Mouse (Mus musculus): ENCODE data around the gene Tm4sf19. TPM values are rescaled to one million over a fixed set of nuclear protein-coding genes. Genes with fewer than 3 reads are reported as not detected.

Tm4sf19 gene
- polyA plus RNA-seq, 1 experiment from 2014 or later = 0.12 TPM

- H3K4me3 ChIP-seq = no peak overlapping the region
- H3K27ac ChIP-seq (replicated peaks) = no peak overlapping the region
- H3K4me2 ChIP-seq = no peak overlapping the region
- no peak overlapping the region for H3K9ac ChIP-seq
- H3K27me3 ChIP-seq (replicated peaks) = no peaks in the 10 kb centered on the region
- 90% methylated on average over 2 of the region's 2 CpGs for WGBS
- peaks cover 32% of the 10 kb centered on the region for H3K36me3 ChIP-seq
- H3K4me1 ChIP-seq = peaks cover 14% of the 10 kb centered on the region
- no peaks in the 10 kb centered on the region for H3K9me3 ChIP-seq
- no peak for ATAC-seq (ENCODE audit: extremely low read depth, insufficient number of reproducible peaks, low FRiP score, low TSS enrichment)
These were observed 49.8 kb downstream of the Tm4sf19 start for GRCm38 (mm10) chr16:32450133-32450532.

GRCm38 (mm10) chr16:32453102-32453501 is 52.8 kb downstream of the Tm4sf19 start:
- ATAC-seq (ENCODE audit: extremely low read depth, insufficient number of reproducible peaks, low FRiP score, low TSS enrichment) = no peak
- Histone ChIP-seq H3K9me3 (no peaks in the 10 kb centered on the region), H3K36me3 (peaks cover 49% of the 10 kb centered on the region), H3K4me2 (no peak overlapping the region), H3K27ac (replicated peaks) (no peak overlapping the region), H3K4me3 (no peak overlapping the region), H3K9ac (no peak overlapping the region), H3K27me3 (replicated peaks) (no peaks in the 10 kb centered on the region), H3K4me1 (peaks cover 5% of the 10 kb centered on the region; the same call in 1 of the 2 replicates)
- 94% methylated on average over 8 of the region's 8 CpGs for WGBS

GRCm38 (mm10) chr16:32454646-32455045 is 54.3 kb downstream of the Tm4sf19 start:
- no peak overlapping the region for H3K9ac ChIP-seq
- peaks cover 55% of the 10 kb centered on the region for H3K36me3 ChIP-seq
- 89% methylated on average over 5 of the region's 5 CpGs for WGBS
- no peak overlapping the region for H3K4me3 ChIP-seq
- no peaks in the 10 kb centered on the region for H3K9me3 ChIP-seq
- ATAC-seq (ENCODE audit: extremely low read depth, insufficient number of reproducible peaks, low FRiP score, low TSS enrichment) = no peak
- peaks cover 5% of the 10 kb centered on the region; the same call in 1 of the 2 replicates for H3K4me1 ChIP-seq
- H3K27me3 ChIP-seq (replicated peaks) = no peaks in the 10 kb centered on the region
- H3K4me2 ChIP-seq = no peak overlapping the region
- H3K27ac ChIP-seq (replicated peaks) = no peak overlapping the region

GRCm38 (mm10) chr16:32456086-32456485 is 55.8 kb downstream of the Tm4sf19 start:
- no peak overlapping the region for H3K4me2 ChIP-seq
- no peak for ATAC-seq (ENCODE audit: extremely low read depth, insufficient number of reproducible peaks, low FRiP score, low TSS enrichment)
- no peaks in the 10 kb centered on the region for H3K9me3 ChIP-seq
- H3K36me3 ChIP-seq = peaks cover 56% of the 10 kb centered on the region
- H3K4me3 ChIP-seq = no peak overlapping the region
- H3K4me1 ChIP-seq = peaks cover 5% of the 10 kb centered on the region; the same call in 1 of the 2 replicates
- no peaks in the 10 kb centered on the region for H3K27me3 ChIP-seq (replicated peaks)
- H3K9ac ChIP-seq = no peak overlapping the region
- no peak overlapping the region for H3K27ac ChIP-seq (replicated peaks)

- Histone ChIP-seq H3K4me1 (peaks cover 5% of the 10 kb centered on the region; the same call in 1 of the 2 replicates), H3K9me3 (no peaks in the 10 kb centered on the region), H3K4me2 (no peak overlapping the region), H3K4me3 (no peak overlapping the region), H3K36me3 (peaks cover 55% of the 10 kb centered on the region), H3K27me3 (replicated peaks) (no peaks in the 10 kb centered on the region), H3K9ac (no peak overlapping the region), H3K27ac (replicated peaks) (no peak overlapping the region)
- 95% methylated on average over 1 of the region's 1 CpGs for WGBS
- ATAC-seq (ENCODE audit: extremely low read depth, insufficient number of reproducible peaks, low FRiP score, low TSS enrichment) = no peak
These were observed 56.5 kb downstream of the Tm4sf19 start for GRCm38 (mm10) chr16:32456761-32457160.

Other genes with a start within 250 kb of the Tm4sf19 start
- gene Nrros, start 234.9 kb upstream of the Tm4sf19 start, polyA plus RNA-seq (2015; fragmentation: Nextera tagmentation; extraction: Ambion mirVana) = 5.9 and 8.3 TPM in 2 replicates
- gene Bex6, start 220.7 kb upstream of the Tm4sf19 start, polyA plus RNA-seq (2015; fragmentation: Nextera tagmentation; extraction: Ambion mirVana) = not detected in 2 replicates
- 3.7 and 5.8 TPM in 2 replicates for gene Fbxo45, start 153.3 kb upstream of the Tm4sf19 start, polyA plus RNA-seq (2015; fragmentation: Nextera tagmentation; extraction: Ambion mirVana)
- 8.4 and 11.0 TPM in 2 replicates for gene Wdr53, start 153.3 kb upstream of the Tm4sf19 start, polyA plus RNA-seq (2015; fragmentation: Nextera tagmentation; extraction: Ambion mirVana)
- 0.17 and 0.20 TPM in 2 replicates for gene Smco1, start 129.0 kb upstream of the Tm4sf19 start, polyA plus RNA-seq (2015; fragmentation: Nextera tagmentation; extraction: Ambion mirVana)
- 17.6 and 18.0 TPM in 2 replicates for gene Rnf168, start 123.0 kb upstream of the Tm4sf19 start, polyA plus RNA-seq (2015; fragmentation: Nextera tagmentation; extraction: Ambion mirVana)
- 16.1 and 20.3 TPM in 2 replicates for gene Ubxn7, start 68.2 kb upstream of the Tm4sf19 start, polyA plus RNA-seq (2015; fragmentation: Nextera tagmentation; extraction: Ambion mirVana)
- gene Tctex1d2, start 19.2 kb downstream of the Tm4sf19 start, polyA plus RNA-seq (2015; fragmentation: Nextera tagmentation; extraction: Ambion mirVana) = 23.1 and 26.9 TPM in 2 replicates
- gene Pcyt1a, start 30.4 kb downstream of the Tm4sf19 start, polyA plus RNA-seq (2015; fragmentation: Nextera tagmentation; extraction: Ambion mirVana) = 35.4 and 41.5 TPM in 2 replicates
- gene Slc51a, start 87.4 kb downstream of the Tm4sf19 start, polyA plus RNA-seq (2015; fragmentation: Nextera tagmentation; extraction: Ambion mirVana) = 1.6 and 2.0 TPM in 2 replicates
- not detected in 2 replicates for gene Zdhhc19, start 95.8 kb downstream of the Tm4sf19 start, polyA plus RNA-seq (2015; fragmentation: Nextera tagmentation; extraction: Ambion mirVana)
- 32.7 and 34.7 TPM in 2 replicates for gene Tfrc, start 208.4 kb downstream of the Tm4sf19 start, polyA plus RNA-seq (2015; fragmentation: Nextera tagmentation; extraction: Ambion mirVana)
- gene Tnk2, start 243.4 kb downstream of the Tm4sf19 start, polyA plus RNA-seq (2015; fragmentation: Nextera tagmentation; extraction: Ambion mirVana) = 7.1 and 8.7 TPM in 2 replicates